Mouse (Mus musculus): Measurements from ENCODE around the gene Klk1b1.

GRCm38 (mm10) chr7:43918426-43918825 is 48.1 kb upstream of the Klk1b1 start:
- TF ChIP-seq EP300 (IDR thresholded peaks at IDR 0.05), result no peak
- no peak for TF ChIP-seq CTCF (IDR thresholded peaks at IDR 0.05)
